Mouse (Mus musculus): ENCODE measurements around the gene Ptges. TPM values are rescaled to one million over a fixed set of nuclear protein-coding genes. Genes with fewer than 3 reads are reported as not detected.
A peak's percentile ranks its signal among the peaks of the same experiment; 100 is the strongest.

Gene Ptges
- total RNA-seq, 2 experiments from 2014 or later = 9.1 to 12.0 TPM

- no peak for DNase-seq
Observed at GRCm38 (mm10) chr2:30846723-30847122, 82.9 kb downstream of the Ptges start.

- DNase-seq = no peak
Observed at GRCm38 (mm10) chr2:30846236-30846635, 83.4 kb downstream of the Ptges start.

- peak; percentile 50 for DNase-seq
Observed at GRCm38 (mm10) chr2:30845152-30846070, 84.3 kb downstream of the Ptges start.

GRCm38 (mm10) chr2:30842615-30843014 lies 87.0 kb downstream of the Ptges start:
- no peak for DNase-seq

Other genes starting within 250 kb of the Ptges start
- 1 to 10 TPM in 1 of 2 experiments, under 1 TPM in 1; 0.96 to 1.2 TPM for gene 1700001O22Rik, start 126.2 kb downstream of the Ptges start, total RNA-seq (2021)
- 10 to 100 TPM; 33.4 to 34.9 TPM for gene Ntmt1, start 122.0 kb downstream of the Ptges start, total RNA-seq (2021)
- gene Asb6, start 99.5 kb downstream of the Ptges start, total RNA-seq (2021) = 10 to 100 TPM; 17.2 to 19.6 TPM
- 1 to 10 TPM; 2.3 to 4.0 TPM for gene Prrx2, start 94.9 kb downstream of the Ptges start, total RNA-seq (2021)
- gene Tor1b, start 23.1 kb upstream of the Ptges start, total RNA-seq (2021) = 10 to 100 TPM; 38.8 to 44.0 TPM
- 10 to 100 TPM; 32.5 to 35.7 TPM for gene Tor1a, start 38.1 kb upstream of the Ptges start, total RNA-seq (2021)
- gene BC005624, start 52.3 kb upstream of the Ptges start, total RNA-seq (2021) = 10 to 100 TPM; 26.4 to 30.1 TPM
- gene Usp20, start 52.4 kb upstream of the Ptges start, total RNA-seq (2021) = 10 to 100 TPM; 17.6 to 22.5 TPM
- gene Fnbp1, start 212.1 kb upstream of the Ptges start, total RNA-seq (2021) = 10 to 100 TPM; 48.1 to 58.5 TPM
- gene Gpr107, start 222.5 kb upstream of the Ptges start, total RNA-seq (2021) = 10 to 100 TPM; 41.7 to 56.4 TPM